12 mouse cellular contexts compared by ENCODE assay signal in the genomic region with DNA sequence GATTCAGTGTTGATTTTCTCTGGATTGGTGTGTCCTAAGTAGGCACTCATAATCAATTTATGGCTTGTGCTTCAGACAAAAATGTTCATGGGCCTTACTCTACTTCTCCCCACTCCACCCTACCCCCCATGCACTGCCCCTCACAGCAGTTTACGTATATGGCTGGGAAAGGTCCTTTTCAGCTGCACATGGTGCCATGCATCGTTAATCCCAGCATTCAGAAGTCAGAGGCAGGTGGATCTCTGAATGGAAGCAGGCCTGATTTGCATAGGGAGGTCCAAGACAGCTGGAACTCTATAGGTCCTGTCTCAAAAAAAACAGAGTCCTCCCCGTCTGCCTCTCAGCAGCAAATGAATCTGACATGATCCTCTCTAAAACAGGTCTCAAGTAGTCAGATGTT.
"Had no signal": no experiment of that assay in that cellular context is flagged by ENCODE, and none has a peak within 500 bp of the region (broad histone marks: within the 10 kb centered on the region; RNA-seq: fewer than 3 reads in every experiment).

No protein-coding gene starts in this region.

- H3K9ac ChIP-seq: intestine, embryonic 15.5 days; limb, embryonic 13.5 days; liver, embryonic 14.5 days had no signal

- H3K27me3 ChIP-seq: intestine, embryonic 15.5 days; limb, embryonic 13.5 days had no signal

- H3K4me2 ChIP-seq: intestine, embryonic 15.5 days; limb, embryonic 13.5 days had no signal

- H3K4me3 ChIP-seq: intestine, embryonic 15.5 days; limb, embryonic 13.5 days; myocyte had no signal

- H3K4me1 ChIP-seq: intestine, embryonic 15.5 days; limb, embryonic 13.5 days had no signal

- H3K9me3 ChIP-seq: intestine, embryonic 15.5 days; limb, embryonic 13.5 days had no signal

- DNase-seq: kidney, adult 18-20 months; kidney, postnatal 14 days; layer of hippocampus, adult 9-11 months; left cerebral cortex, postnatal 4 days; lung, adult 18-20 months; right cerebral cortex, adult 18-20 months; right cerebral cortex, postnatal 25 days; thymus, postnatal 36 days had no signal

- H3K27ac ChIP-seq: intestine, embryonic 15.5 days; limb, embryonic 13.5 days; liver, embryonic 14.5 days had no signal

- ATAC-seq: intestine, embryonic 15.5 days had no signal
